Mouse (Mus musculus): Measurements from ENCODE around the gene Hpcal4.
"Not testable (repeated sequence)": the region's sequence is repeated elsewhere in the genome, so short reads cannot be mapped to it uniquely, and the experiment has no call there.

The Hpcal4 gene

DNA sequence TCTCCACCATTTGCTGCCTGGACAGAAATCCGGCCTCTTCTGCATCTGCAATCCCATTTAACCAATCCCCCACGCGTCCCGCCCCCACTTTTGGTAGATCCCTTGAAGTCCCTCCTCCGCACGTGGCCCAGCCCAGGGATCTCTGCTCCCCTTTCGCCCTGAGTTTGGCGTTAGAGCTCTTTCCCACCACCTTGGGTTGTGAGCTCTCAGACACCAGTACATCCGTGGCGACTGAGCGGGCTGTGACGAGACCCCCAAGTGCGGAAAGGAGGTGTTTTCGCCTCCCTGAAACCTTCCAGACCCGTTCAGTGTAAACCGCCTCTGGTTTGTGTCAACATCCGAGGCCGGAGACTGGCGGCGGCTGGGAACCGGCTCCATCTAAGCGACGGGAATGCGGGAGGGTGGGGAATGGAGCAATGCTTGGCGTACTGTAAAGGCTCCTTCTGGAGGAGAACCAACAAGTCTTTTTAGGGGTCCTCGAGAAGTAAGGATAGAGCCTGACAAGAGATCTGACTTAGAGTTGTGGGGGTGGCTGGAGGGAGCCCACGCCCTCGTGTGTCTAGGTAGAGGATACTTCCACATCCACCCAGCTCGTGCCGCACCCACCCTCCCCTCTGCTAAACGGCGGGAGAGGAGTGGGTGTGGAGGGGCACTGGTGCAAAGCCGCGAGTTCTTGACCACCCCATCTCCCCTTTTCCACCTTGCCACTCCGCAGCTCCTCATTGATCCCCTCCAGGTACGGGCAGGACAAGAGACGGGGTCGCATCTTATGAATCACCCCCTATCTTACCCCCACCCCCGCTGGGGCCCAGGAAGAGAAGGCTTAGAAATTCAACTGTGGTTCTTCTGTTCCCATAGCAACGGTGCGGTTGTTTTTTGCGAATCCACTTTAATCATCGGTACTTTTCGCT lies at the start of gene Hpcal4:
Gene Hpcal4 (plus strand): TSS at position 900 of the 911 bp plus-strand sequence.
- DNase-seq: no peak

DNA sequence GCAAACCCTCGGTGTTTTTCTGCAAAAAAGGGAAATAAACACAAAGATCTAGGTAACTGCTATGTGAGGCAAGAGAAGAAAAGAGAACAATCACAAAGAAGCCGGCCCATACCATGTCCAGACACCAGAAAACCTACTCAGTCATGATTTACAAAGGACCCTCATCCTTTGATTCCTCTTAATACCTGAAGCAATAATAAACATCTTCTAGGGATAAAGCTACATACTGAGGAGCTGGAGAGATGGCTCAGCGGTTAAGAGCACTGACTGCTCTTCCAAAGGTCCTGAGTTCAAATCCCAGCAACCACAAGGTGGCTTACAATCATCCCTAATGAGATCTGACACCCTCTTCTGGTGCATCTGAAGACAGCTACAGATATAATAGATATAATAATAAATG lies 45.5 kb upstream of the Hpcal4 start:
- DNase-seq: no peak

- peak; percentile 36 to 39 for DNase-seq
These were observed 43.4 kb upstream of the Hpcal4 start, which contains the start of gene Ppie for GRCm38 (mm10) chr4:123139513-123140154. Ppie (minus strand) TSS chr4:123139951.

DNA sequence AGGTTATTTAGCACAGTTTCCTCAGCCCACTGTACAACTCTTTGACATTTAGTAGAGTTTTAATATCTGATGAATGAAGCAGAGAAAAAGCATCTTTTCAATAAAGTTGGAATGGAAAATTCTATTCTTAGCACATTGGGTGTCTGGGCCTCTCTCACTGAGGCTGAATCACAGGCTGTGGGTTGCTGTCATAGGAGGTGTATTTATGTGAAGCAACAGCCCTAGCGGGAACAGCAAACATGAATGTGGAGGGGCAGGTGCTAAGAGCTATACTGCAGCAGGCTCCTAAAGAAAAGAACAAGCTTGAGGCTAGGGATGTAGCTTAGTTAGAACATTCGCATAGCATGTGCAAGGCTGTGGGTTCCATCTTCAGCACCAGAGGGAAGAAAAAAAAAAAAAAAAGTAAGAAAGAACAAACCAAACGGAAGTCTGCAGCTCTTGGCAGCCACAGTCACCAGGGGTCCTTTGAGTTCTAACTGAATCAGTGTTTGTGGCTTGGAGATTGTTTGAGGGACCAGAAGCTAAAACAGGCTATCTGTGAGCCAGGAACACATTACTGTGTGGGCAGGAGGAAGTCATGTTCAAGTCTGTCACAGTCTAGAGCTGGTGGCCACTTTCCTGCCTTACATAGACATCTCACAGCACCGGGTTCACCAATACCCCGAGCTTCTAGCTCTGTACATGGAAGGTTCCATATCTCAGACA lies 35.4 kb upstream of the Hpcal4 start:
- DNase-seq: no peak

DNA sequence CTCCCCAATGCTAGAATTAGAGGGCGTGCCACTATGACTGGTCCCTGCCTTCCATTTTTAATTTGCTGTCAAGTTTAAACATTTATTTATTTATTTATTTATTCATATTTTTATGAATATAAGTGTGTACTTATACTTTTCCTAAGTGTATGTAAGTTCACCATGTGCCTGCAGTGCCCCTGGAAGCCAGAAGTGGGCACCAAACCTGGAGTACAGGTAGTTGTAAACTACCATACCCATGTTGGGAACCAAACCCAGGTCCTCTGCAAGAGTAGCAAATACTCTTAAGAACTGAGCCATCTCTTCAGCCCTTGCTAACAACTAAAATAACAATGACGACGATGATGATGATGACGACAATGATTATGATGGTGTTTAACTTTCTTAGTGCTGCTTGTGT lies 31.0 kb upstream of the Hpcal4 start:
- DNase-seq: no peak

GRCm38 (mm10) chr4:123152976-123153375 lies 30.1 kb upstream of the Hpcal4 start:
- no peak for DNase-seq

DNA sequence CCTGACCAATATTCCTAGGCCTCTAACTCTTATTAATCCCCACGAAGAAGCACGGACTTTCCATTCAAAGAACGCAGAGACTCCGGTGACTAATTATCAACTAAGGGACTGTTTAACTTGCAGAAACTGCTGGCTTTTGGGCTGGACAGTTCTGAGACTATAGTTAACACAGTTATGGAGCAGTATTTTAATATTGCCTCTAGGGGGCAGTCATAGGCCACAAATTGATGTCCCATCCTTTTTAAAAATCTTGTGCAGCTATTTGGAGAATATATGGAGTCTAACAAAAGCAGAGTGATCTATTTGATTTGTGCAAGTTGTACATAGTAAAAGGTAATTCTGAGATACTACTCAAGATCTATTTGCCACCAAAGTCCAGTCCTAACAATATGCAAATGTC lies 28.0 kb upstream of the Hpcal4 start:
- no peak for DNase-seq

DNA sequence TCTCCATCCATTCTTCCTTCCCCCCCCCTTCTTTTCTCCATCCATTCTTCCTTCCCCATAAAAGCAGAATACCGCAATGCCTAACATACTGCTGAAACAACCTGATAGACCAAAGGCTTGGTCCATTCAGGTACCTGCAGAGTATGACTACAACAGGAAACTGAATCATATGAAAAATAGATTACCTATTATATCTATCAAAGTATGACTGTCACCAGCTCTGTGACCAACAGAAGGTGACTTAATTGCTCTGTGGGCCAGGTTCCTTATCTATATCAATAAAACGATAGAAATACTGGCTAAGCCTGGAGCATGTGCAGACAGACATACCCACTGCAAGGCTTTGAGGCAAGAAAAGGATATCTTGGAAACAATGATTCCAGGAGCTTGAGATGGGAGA lies 27.6 kb upstream of the Hpcal4 start:
- no peak for DNase-seq

- DNase-seq: no peak
These were observed 27.2 kb upstream of the Hpcal4 start for GRCm38 (mm10) chr4:123155840-123156239.

- no peak for DNase-seq
These were observed 22.5 kb upstream of the Hpcal4 start for GRCm38 (mm10) chr4:123160571-123160970.

- DNase-seq: not testable (repeated sequence)
These were observed 21.8 kb upstream of the Hpcal4 start for GRCm38 (mm10) chr4:123161251-123161650.

DNA sequence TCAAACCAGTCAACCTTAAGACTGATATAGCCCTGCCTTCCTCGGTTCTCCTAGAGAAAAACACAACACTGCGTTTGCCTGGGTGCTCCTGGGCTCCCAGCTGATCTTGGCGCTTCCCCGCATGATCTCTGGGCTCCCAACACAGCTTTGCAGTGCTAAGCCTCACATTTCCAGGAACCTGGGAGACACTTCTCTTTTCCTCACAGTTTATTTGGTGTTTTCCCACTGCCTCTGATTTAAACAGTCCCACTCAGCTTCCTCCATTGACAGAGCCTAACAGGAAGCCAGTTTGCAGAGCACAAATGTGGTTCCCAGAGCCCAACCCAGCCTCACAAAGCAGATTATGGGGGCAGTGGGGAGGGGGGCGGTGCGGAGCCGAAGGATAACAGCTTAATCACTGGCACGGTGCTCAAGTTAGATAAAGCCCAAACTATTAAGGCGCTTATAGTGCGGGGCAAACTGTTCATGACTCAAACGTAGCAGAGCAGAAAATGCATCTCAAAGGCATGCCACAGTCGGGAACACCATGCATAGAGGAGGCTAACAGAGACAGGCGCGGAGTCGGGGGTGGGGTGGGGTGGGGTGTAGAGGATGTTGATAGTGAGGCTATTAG lies 20.6 kb upstream of the Hpcal4 start:
- DNase-seq: no peak

GRCm38 (mm10) chr4:123164157-123164556 lies 18.9 kb upstream of the Hpcal4 start:
- DNase-seq: no peak

DNA sequence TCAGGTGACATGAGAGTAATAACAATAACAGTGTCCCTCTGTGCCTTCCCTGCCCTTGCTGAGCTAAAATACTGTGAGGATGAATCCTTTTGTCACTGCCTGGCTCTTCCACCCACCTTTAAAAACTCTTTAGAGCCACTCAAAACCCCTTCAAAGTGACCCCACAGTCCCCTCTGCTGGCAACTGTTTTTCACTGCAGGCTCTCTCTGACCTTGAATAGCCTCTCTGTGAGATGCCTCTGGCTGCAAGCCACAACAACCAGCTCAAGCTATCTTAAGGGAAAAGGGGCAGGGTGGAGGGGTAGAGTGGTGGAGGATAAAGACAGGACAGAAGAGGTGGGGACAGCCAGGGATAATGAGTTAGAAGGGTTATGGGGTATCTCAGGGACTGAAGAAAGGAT lies 11.2 kb upstream of the Hpcal4 start:
- no peak for DNase-seq

GRCm38 (mm10) chr4:123183239-123184056 lies 421 bp downstream of the Hpcal4 start:
- peak in 1 of 2 experiments; percentile 14 for DNase-seq

DNA sequence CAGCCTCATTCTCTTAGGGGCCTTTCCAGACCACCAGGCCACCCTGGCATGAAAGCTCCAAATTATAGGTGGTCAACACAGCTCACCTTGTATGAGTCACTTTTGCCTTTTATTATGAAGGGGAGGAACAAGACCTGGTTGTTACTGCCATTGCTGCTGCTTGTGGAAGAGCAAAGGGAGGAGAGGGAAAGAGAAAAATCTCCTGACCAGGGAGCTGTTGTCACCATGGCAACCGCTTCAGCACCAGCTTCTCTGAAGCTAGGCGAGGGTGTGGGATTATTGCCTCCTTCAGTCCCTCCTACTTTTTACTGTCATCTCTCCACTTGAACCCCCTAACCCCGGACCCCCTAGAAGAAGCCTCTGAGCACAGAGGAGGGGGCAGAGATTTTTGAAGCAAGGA lies 1.8 kb downstream of the Hpcal4 start:
- no peak for DNase-seq

DNA sequence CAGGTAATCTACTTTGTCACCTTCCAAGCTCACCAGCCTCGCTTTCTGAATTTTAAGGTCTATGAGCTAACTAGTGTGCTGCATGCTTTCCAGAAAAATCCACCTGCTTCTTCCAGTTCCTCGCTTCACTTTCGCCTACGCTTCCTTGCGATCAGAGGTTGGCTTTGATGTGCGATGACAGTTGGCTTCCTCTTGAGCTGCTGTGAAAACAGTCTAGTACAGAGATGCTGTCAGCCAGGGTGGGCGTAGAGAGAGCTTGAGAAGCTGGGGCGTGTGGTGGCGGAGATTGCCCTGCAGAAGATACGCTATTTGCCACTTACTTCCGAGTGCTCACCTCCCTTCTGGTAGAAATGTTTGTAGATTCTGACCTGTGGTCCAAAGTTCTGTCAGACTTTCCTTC lies 9.3 kb downstream of the Hpcal4 start:
- no peak for DNase-seq

DNA sequence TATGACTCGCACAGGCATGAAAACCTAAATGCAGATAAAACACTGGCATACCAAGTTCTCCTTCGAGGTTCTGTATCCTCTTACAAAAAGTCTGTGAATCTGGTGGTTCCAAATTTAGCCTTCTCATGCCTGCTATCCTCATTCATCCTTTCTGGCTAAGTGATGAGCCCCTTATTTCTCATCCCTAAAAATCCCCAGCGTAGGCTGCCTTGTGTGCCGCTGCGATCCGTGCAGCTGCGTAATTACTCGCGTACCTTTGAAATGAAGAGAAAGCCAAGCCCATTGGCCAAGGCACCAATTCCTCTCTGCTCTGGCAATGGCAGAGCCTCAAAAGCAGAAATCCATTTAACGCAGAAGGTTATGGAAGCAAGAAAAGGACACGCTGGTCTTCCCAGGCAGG lies 10.8 kb downstream of the Hpcal4 start:
- no peak for DNase-seq

DNA sequence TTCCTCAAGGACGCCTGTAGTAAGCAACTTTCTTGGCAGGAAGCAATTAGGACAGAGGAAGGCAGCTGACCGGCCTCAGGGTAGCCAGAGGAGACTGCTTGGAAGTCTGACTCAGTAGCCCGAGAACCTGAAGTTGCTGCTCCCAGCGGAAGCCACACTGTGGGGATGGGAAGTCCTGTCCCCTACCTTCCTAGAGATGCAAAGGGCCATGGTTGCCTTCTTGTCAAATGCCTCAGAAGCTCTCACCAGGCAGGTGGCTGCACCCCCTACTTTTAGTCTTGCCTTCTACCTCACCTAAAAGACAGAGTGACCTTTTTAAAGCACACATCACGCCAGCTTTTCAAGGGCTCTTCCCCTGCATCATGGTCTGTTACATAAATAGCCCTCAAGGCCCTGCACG lies 13.7 kb downstream of the Hpcal4 start:
- no peak for DNase-seq

- DNase-seq: no peak
These were observed 17.8 kb downstream of the Hpcal4 start for GRCm38 (mm10) chr4:123200771-123201185.

DNA sequence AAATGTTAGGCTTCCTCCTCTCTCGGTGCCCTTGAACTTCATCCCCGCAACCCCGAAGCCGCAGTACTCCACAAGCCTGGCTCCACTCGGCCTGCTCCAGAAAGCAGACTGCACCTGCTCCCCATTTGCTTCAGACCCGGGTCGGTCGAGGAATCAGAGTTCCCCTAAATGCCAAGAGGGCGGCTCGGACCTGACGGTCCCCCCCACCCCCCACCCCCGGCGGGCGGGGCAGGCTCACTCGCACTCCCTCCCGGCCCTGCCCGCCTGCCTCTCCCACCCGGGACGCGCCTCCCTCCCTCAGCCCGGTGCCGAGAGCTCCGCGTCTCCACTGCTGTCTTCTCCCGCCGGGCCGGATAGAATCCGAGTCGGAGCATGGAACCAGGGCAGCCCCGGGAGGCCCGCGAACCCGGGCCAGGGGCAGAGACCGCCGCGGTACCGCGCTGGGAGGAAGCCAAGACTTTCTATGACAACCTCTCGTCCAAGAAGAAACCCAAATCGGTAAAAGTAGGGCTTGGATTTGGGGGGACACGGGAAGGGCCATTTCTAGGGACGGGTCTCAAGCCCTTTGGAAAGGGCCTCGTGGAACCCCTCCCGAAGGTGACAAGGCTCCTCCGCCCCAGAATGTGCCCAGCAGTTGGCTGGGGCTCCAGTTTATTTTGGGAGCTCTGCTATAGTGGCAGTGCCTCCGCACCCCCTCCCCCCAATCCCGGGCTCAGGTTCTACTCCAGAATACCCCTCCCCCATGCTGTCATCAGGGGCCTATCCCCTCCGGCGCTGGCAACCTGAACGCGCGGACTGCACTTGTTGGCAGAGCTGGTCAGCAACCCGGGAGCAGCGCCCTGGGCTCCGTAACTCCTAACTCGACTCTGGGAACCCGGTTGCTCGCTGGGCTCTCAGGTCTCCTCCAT lies 18.4 kb downstream of the Hpcal4 start, which contains the start of gene Nt5c1a:
Gene Nt5c1a (plus strand): TSS at position 319 of the 908 bp plus-strand sequence.
- DNase-seq: no peak
